Mouse (Mus musculus) spleen, adult 18-20 months (tissue): ENCODE results near the gene Hsd3b7.
"Not testable (repeated sequence)": the region's sequence is repeated elsewhere in the genome, so short reads cannot be mapped to it uniquely, and the experiment has no call there.

ENCODE experiments used
- DNase-seq, 2 experiments: peaks; one replicate each; pipeline ENCODE4 v3.0.0; 2022; ENCODE audit warnings: mixed read lengths in 2 of 2

Hsd3b7 gene

DNA sequence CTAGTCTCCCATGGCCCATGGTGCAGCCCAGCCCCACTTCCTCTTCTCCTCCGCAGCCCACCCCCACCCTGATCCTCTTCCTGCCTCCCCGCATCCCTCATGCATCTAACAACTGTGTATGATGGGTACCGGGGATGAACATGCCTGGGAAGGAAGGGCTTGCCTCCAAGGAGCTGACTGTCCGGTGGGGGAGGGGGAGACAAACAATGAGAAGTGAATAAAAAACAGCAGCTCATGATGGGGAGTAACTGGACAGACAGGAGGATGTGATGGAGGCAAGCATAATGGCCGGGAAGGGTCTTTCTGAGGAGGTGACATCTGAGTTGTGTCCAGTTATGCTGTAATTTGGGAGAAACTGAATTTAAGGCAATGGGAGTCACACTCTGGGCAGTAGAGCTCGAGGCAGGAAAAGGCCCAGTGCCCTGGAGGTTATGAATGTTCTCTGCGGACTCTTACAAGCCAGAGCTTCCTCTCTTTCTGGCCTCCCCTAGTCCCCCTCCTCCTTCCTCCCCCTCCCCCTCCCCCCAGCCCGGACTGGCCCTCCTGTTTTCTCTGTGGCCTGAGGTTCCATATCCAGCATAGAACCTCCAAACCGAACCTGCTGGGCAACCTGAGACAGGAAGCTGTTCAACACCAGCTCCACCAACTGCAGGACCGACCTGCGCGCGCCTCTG is 20.6 kb downstream of the Hsd3b7 start:
- no peak for DNase-seq

GRCm38 (mm10) chr7:127822494-127822893 is 22.1 kb downstream of the Hsd3b7 start:
- no peak for DNase-seq

- DNase-seq, result no peak
Measured at GRCm38 (mm10) chr7:127823236-127824171, 23.1 kb downstream of the Hsd3b7 start.

- no peak for DNase-seq
Measured at GRCm38 (mm10) chr7:127824176-127824871, 23.9 kb downstream of the Hsd3b7 start, which contains the start of the genes Stx4a and Stx1b. Gene Stx4a (plus strand): TSS chr7:127824294. Gene Stx1b (minus strand): TSS chr7:127824549.

GRCm38 (mm10) chr7:127835550-127835949 is 35.1 kb downstream of the Hsd3b7 start:
- DNase-seq, result no peak

- DNase-seq, result no peak
Measured at GRCm38 (mm10) chr7:127837473-127837872, 37.1 kb downstream of the Hsd3b7 start.

DNA sequence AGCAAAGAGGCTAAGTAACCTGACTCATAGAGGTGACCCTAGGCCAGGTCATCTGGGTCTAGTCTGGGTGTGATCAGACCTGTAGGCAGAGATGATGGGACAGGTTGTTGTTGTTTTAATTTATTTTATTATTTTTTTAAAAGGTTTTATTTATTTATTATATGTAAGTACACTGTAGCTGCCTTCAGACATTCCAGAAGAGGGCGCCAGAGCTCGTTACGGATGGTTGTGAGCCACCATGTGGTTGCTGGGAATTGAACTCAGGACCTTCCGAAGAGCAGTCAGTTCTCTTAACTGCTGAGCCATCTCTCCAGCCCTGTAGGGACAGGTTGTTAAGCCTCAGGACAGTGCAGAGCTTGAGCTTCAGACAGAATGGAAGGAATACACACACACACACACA is 37.5 kb downstream of the Hsd3b7 start:
- DNase-seq, result not testable (repeated sequence)

DNA sequence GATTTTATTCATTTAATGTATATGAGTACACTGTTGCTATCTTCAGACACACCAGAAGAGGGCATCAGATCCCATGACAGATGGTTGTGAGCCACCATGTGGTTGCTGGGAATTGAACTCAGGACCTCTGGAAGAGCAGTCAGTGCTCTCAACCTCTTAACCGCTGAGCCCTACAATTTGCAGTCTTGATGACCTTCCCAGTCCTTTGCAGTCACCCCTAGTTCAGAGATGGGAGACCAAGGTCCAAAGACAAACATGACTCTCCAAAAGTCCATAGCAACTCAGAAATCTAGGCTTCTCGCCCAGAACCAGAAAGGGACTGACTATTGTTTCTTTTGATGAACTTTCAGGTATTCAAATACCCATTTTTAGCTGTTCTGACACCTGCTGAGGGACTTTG is 39.6 kb downstream of the Hsd3b7 start:
- DNase-seq, result not testable (repeated sequence)

- DNase-seq, result peak; percentile 44 to 53
Measured at GRCm38 (mm10) chr7:127840886-127841285, 40.5 kb downstream of the Hsd3b7 start.

DNA sequence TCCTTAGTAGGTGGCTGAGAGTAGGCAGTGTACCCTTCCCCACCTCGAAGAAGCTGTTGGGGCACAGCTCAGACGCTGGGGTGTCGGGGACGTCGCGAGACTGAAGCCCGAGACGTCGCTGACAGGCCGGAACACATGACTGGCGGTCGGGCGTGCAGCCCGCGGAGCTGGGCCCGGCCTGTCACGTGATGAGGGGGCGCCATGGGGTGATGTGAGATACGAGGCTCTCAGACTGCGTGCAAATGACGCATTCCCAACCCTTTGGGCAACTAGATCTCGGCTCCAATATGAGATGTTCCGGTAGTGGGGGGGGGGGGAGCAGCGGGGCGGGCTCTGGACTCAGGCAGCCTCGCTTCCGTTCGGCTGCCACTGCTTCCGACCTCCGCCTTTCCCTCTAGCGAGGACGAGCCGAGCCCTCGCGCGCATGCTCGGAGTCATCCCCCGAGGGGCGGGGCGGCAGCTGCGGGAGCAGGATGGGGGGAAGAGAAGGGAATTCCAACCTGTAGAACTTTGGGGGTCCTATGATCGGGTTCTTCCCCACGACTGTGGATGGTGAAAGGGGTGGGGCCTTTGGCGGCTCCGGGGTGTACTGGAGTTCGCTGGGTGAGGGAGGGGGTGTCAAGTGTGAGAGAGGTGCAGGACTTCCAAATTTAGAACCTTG is 41.1 kb downstream of the Hsd3b7 start:
- peak; percentile 87 to 90 for DNase-seq

DNA sequence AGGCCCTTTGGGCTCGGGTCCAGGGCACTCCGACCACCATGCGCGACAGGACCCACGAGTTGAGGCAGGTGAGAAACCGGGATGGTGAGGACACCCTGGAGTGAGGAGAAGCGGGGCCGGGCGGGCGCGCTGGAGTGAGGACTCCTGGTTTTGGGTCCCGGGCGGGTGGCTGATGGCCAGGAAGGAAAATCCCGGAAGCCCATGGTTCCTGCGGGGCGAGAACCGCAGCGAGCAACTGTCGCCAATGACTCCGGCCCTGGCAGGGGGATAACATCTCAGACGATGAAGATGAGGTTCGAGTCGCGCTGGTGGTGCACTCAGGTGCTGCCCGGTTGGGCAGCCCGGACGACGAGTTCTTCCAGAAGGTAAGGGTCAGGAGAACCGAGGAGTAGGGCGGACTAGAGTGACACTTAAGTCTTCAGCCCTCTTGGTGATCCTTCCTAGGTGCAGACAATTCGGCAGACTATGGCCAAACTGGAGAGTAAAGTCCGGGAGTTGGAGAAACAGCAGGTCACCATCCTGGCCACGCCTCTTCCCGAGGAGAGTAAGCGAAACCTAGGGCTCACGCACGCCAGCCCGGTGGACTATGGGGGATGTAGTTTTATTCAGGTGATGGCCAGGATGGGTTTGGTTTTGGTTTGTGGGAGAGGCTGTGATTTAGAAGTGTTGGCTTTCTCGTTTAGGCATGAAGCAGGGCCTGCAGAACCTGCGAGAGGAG is 41.8 kb downstream of the Hsd3b7 start:
- peak; percentile 67 to 75 for DNase-seq

GRCm38 (mm10) chr7:127849973-127850875 is 49.8 kb downstream of the Hsd3b7 start:
- DNase-seq, result no peak

- DNase-seq, result no peak
Measured at GRCm38 (mm10) chr7:127850906-127851305, 50.5 kb downstream of the Hsd3b7 start.
